Mouse (Mus musculus) lung, postnatal 0 days (tissue): Measurements from ENCODE around the gene Hs6st3.

ENCODE experiments used
- CTCF ChIP-seq: IDR thresholded peaks from 2 replicates; pipeline ENCODE4 v1.5.1; 2016; ENCODE audit warnings: antibody characterized with exemption, mild to moderate bottlenecking
- EP300 ChIP-seq: IDR thresholded peaks from 2 replicates; pipeline ENCODE4 v1.6.1; 2016; ENCODE audit warnings: antibody characterized with exemption, mild to moderate bottlenecking, control low read depth

GRCm38 (mm10) chr14:119687885-119688284, 549.7 kb downstream of the Hs6st3 start:
- no peak for TF ChIP-seq EP300
- TF ChIP-seq CTCF = no peak
